In the genomic region with DNA sequence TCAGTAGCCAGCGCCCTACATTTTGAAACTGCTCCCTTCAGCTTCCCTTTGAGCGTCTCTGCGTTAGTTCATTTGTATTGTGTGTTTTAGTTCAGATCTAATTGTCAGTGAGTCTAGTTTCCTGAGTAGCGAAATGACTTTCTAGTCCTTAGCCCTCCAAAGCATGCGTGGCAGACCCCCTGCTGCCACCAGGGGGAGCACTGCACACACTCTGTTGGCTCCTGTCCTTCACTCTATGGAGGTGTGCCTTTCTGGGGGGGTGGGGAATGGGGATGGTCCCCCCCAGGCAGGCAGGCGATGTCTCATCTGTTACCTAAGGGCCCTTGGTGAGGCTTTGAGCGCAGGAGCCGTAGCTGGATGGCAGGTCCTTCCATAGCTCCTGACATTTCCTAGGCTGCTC, we compare ENCODE assay signal across 8 mouse cellular contexts. TPM values are rescaled to one million over a fixed set of nuclear protein-coding genes. Genes with fewer than 3 reads are reported as not detected.
DNase-seq lines count a peak whose midpoint lies in the region; ATAC-seq and TF ChIP-seq lines count a peak whose summit lies in the region.

No protein-coding gene starts in this region.

- intact Hi-C loops in left cerebral cortex, postnatal 25 days (cut with DNase I) = loop anchor here (1.0 to 5.0 kb wide), 2 partner anchors 65 to 487 kb away; no protein-coding TSS in a partner anchor

- no peak overlapping the region for H3K4me2 ChIP-seq in kidney, embryonic 14.5 days (replicated peaks; ENCODE audit: low read depth, low read length)

- no peaks in the 10 kb centered on the region for H3K36me3 ChIP-seq in kidney, adult 2 months (ENCODE audit: control insufficient read depth, insufficient read depth, low read length)
- peaks cover 88% of the 10 kb centered on the region for H3K36me3 ChIP-seq in kidney, embryonic 14.5 days (ENCODE audit: control insufficient read depth, insufficient read depth, low read length)

- TF ChIP-seq CTCF in kidney, adult 2 months (conservative IDR thresholded peaks at IDR 0.05; ENCODE audit: insufficient read depth, insufficient read length, low read depth, low read length) = peak; percentile 75
- peak; percentile 92 for TF ChIP-seq CTCF in bone marrow, adult 2 months (IDR thresholded peaks at IDR 0.05; ENCODE audit: control insufficient read depth, insufficient read depth, low read length)
- peak; percentile 93 for TF ChIP-seq CTCF in embryonic fibroblast, embryonic 13.5 days (IDR thresholded peaks at IDR 0.05; ENCODE audit: borderline replicate concordance, insufficient read depth, low read length)

- no peak for TF ChIP-seq POLR2A in kidney, adult 2 months (IDR thresholded peaks at IDR 0.05; ENCODE audit: low read depth, low read length)
- no peak for TF ChIP-seq POLR2A in bone marrow, adult 2 months (IDR thresholded peaks at IDR 0.05; ENCODE audit: borderline replicate concordance, control insufficient read depth, low read depth, low read length)
- no peak for TF ChIP-seq POLR2A in embryonic fibroblast, embryonic 13.5 days (IDR thresholded peaks at IDR 0.05; ENCODE audit: low read depth, low read length)

- H3K9ac ChIP-seq in kidney, embryonic 14.5 days (ENCODE audit: low read depth, low read length) = no peak overlapping the region

- no peak overlapping the region for H3K27ac ChIP-seq in kidney, adult 2 months (ENCODE audit: insufficient read depth, low read depth, low read length)
- no peak overlapping the region for H3K27ac ChIP-seq in kidney, embryonic 14.5 days (ENCODE audit: low read depth, low read length)
- H3K27ac ChIP-seq in bone marrow, adult 2 months (ENCODE audit: control insufficient read depth, insufficient read depth, low read depth, low read length, poor library complexity) = no peak overlapping the region
- H3K27ac ChIP-seq in embryonic fibroblast, embryonic 13.5 days (ENCODE audit: insufficient read depth, low read length) = no peak overlapping the region

- no peaks in the 10 kb centered on the region for H3K4me1 ChIP-seq in kidney, adult 2 months (ENCODE audit: control insufficient read depth, insufficient read depth, low read length)
- no peaks in the 10 kb centered on the region for H3K4me1 ChIP-seq in kidney, embryonic 14.5 days (ENCODE audit: control insufficient read depth, insufficient read depth, low read length)
- peaks cover 3% of the 10 kb centered on the region for H3K4me1 ChIP-seq in bone marrow, adult 2 months (ENCODE audit: control insufficient read depth, insufficient read depth, low read length)
- no peaks in the 10 kb centered on the region for H3K4me1 ChIP-seq in embryonic fibroblast, embryonic 13.5 days (ENCODE audit: control insufficient read depth, insufficient read depth, low read length)

- 69% methylated on average over 8 of the region's 8 CpGs for WGBS in kidney, adult 2 months
- 84% methylated on average over 8 of the region's 8 CpGs for WGBS in kidney, embryonic 14.5 days
- WGBS in bone marrow, adult 2 months = 73% methylated on average over 8 of the region's 8 CpGs

- DNase-seq in kidney, adult 2 months = peak; percentile 56
- peak; percentile 55 for DNase-seq in ES-CJ7 (ENCODE audit: low read depth, low spot score)
- peak; percentile 67 to 72 for DNase-seq in left cerebral cortex, postnatal 25 days (ENCODE audit: low spot score in 2 of 2)
- DNase-seq in retina, postnatal 7 days (ENCODE audit: low read depth, low spot score) = peak; percentile 46
- DNase-seq in yolk sac, embryonic 10.5 days (ENCODE audit: low spot score) = no peak

- no peaks in the 10 kb centered on the region for H3K9me3 ChIP-seq in kidney, embryonic 14.5 days (ENCODE audit: control insufficient read depth, low read length)

- no peaks in the 10 kb centered on the region for H3K27me3 ChIP-seq in kidney, adult 2 months (replicated peaks; ENCODE audit: control insufficient read depth, insufficient read depth, low read length)
- H3K27me3 ChIP-seq in kidney, embryonic 14.5 days (ENCODE audit: control insufficient read depth, insufficient read depth, low read length) = no peaks in the 10 kb centered on the region

- no peak for ATAC-seq in kidney, embryonic 14.5 days (ENCODE audit: low FRiP score, low TSS enrichment)

- H3K4me3 ChIP-seq in kidney, adult 2 months (ENCODE audit: insufficient read depth, low read depth, low read length) = no peak overlapping the region
- no peak overlapping the region for H3K4me3 ChIP-seq in kidney, embryonic 14.5 days (ENCODE audit: low read length)
- no peak overlapping the region for H3K4me3 ChIP-seq in bone marrow, adult 2 months (replicated peaks; ENCODE audit: control insufficient read depth, low read depth, low read length)
- H3K4me3 ChIP-seq in embryonic fibroblast, embryonic 13.5 days (ENCODE audit: insufficient read depth, low read length) = no peak overlapping the region

RNA-seq across cellular contexts. Expression of a gene that starts 22.9 kb away (rescaled TPM):
- polyA plus RNA-seq in kidney, adult 2 months (2012; rRNA removed) = 33.3 and 38.1 TPM in 2 replicates
- 10.1 and 12.3 TPM in 2 replicates for polyA plus RNA-seq in kidney, embryonic 14.5 days (2014; fragmentation: Nextera tagmentation; extraction: Ambion mirVana)
- 18.3 and 21.8 TPM in 2 replicates for polyA plus RNA-seq in bone marrow, adult 2 months (2011; ENCODE audit: insufficient read depth, insufficient read length, low replicate concordance, missing spikeins)
- polyA plus RNA-seq in embryonic fibroblast, embryonic 13.5 days (2011; ENCODE audit: insufficient read length, low read depth, missing spikeins) = 0.88 TPM in 1 of 2 replicates, not detected in the other
- total RNA-seq in left cerebral cortex, postnatal 25 days (2021) = 10 to 100 TPM; 90.0 to 94.0 TPM

RNA-seq across cellular contexts. Expression of a gene that starts 28.1 kb away (rescaled TPM):
- 67.4 and 75.6 TPM in 2 replicates for polyA plus RNA-seq in kidney, adult 2 months (2012; rRNA removed)
- 38.4 and 82.9 TPM in 2 replicates for polyA plus RNA-seq in kidney, embryonic 14.5 days (2014; fragmentation: Nextera tagmentation; extraction: Ambion mirVana)
- 2.2 and 5.8 TPM in 2 replicates for polyA plus RNA-seq in bone marrow, adult 2 months (2011; ENCODE audit: insufficient read depth, insufficient read length, low replicate concordance, missing spikeins)
- polyA plus RNA-seq in embryonic fibroblast, embryonic 13.5 days (2011; ENCODE audit: insufficient read length, low read depth, missing spikeins) = 27.1 and 39.0 TPM in 2 replicates
- total RNA-seq in left cerebral cortex, postnatal 25 days (2021) = 100 to 1,000 TPM; 105 to 110 TPM
